Mouse (Mus musculus): ENCODE data around the gene Phf21b.

Gene Phf21b

DNA sequence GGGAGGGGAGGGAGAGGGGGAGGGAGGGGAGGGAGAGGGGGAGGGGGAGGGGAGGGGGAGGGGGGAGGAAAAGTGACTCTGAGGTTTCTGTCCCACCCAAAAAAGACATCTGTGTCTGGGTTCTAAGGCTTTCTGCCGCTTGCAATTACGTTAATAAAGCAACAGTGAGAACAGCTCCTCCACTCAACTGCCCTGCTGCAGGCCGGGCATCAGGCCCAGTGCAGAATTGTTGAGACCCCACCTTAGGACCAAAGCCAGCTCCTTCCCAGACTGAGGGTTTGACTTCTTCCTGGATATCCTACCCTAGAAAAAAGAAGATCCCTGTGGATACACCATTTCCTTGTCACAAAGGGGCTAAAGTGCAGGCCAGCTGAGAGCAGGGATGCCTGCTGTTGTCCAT is 9.6 kb downstream of the Phf21b start:
- no peak for DNase-seq (ENCODE audit: low spot score)

DNA sequence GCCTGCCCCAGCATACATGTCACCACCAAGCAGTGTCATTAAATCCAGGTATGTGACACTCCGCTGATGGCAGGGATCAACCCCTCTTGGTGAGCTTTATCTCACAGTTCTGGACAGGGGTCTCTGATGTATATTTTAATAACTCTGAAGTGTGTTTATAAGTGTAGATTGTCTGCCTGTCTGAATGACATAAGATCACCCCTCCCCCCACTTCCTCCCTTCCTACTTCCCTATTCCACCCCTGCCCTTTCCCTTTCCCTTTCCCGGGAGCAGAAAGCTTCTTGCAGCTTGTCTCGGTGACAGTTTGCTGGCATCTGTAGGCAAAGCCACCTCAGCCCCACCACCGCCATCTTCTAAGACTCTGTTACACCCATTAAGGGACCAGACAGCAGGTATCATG is 11.0 kb downstream of the Phf21b start:
- no peak for DNase-seq (ENCODE audit: low spot score)

- no peak for DNase-seq (ENCODE audit: low spot score)
Measured at GRCm38 (mm10) chr15:84843034-84843433, 12.8 kb downstream of the Phf21b start.

- DNase-seq (ENCODE audit: low spot score): no peak
Measured at GRCm38 (mm10) chr15:84841925-84842821, 13.7 kb downstream of the Phf21b start.

GRCm38 (mm10) chr15:84840560-84840959 is 15.3 kb downstream of the Phf21b start:
- DNase-seq (ENCODE audit: low spot score): no peak

GRCm38 (mm10) chr15:84839521-84839920 is 16.3 kb downstream of the Phf21b start:
- DNase-seq (ENCODE audit: low spot score): no peak

DNA sequence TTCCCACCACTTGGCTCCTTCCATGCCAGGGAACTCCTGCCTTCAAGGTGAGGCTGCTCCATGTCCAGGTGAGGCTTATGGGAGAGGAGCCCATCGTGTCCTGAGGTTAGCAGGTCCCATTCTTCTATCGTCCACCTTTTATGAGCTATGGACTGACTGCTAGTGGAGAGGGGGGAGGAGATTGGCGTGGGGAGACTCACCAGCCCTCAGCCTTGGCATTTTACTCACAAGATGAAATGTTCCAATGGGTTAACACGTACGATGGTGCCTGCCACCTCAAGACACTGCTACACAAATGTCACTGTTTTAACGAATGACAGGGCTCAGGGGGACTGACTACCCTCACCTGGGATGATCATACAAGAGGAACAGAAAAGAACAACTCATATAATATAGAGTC is 18.0 kb downstream of the Phf21b start:
- DNase-seq (ENCODE audit: low spot score): no peak

GRCm38 (mm10) chr15:84829416-84829815 is 26.4 kb downstream of the Phf21b start:
- DNase-seq (ENCODE audit: low spot score): no peak

GRCm38 (mm10) chr15:84828603-84829002 is 27.2 kb downstream of the Phf21b start:
- DNase-seq (ENCODE audit: low spot score): no peak

DNA sequence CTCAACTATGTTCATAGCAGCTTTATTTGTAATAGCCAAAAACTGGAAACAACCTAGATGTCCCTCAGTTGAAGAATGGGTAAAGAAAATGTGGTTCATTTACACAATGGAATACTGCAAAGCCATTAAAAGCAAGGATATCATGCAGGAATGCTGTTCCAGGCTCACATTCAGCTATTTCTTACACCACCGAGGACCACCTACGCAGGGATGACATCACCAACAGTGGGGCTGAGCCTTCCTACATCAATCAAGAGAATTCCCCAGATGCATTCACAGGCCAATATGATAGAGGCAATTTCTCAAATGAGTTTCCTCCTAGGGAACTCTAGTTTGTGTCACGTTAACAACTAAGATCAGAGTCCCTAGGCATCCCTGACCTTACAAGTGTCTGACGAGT is 32.8 kb downstream of the Phf21b start:
- DNase-seq (ENCODE audit: low spot score): peak; percentile 22

GRCm38 (mm10) chr15:84820811-84821210 is 35.0 kb downstream of the Phf21b start:
- DNase-seq (ENCODE audit: low spot score): no peak

GRCm38 (mm10) chr15:84818284-84818683 is 37.6 kb downstream of the Phf21b start:
- DNase-seq (ENCODE audit: low spot score): no peak

DNA sequence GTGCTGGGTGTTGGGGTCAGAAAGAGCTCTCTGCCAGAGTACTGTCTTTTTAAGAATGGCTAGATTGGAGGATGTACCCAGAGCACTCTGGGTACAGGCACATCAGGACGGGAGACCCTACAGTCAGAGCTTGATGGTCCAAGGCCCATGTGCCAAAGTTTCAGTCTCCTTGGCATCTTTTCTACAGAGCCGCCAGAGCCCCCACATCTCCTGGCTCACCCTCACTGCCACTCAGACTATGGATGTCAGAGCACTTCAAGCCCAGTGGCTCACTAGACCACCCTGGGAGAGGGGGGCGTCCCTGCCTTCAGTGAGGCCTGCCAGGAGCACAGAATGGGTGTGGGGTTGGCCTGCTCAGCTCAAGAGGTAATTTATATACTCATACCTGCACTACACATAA is 38.3 kb downstream of the Phf21b start:
- no peak for DNase-seq (ENCODE audit: low spot score)

DNA sequence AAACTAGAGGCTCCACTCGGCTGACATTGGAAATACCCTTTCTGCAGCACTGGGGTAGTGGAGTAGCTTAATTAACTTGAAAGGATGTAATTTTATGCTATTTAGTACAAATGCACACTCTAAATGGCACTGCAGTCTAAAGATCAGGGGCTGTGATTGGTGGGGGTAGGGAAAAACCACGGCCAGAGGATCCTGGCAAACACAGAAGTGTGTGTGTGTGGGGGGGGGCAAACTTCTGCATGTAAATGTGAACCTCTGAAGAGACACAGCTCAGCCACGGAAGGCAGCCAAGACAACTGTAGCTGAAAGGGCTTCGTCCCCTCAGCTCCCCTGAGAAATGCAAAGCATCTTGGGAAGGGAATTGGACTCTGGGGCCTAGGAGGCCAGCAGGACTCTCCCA is 40.7 kb downstream of the Phf21b start:
- DNase-seq (ENCODE audit: low spot score): no peak

GRCm38 (mm10) chr15:84812831-84813357 is 43.0 kb downstream of the Phf21b start:
- peak; percentile 31 for DNase-seq (ENCODE audit: low spot score)

GRCm38 (mm10) chr15:84811126-84811525 is 44.7 kb downstream of the Phf21b start:
- DNase-seq (ENCODE audit: low spot score): no peak

DNA sequence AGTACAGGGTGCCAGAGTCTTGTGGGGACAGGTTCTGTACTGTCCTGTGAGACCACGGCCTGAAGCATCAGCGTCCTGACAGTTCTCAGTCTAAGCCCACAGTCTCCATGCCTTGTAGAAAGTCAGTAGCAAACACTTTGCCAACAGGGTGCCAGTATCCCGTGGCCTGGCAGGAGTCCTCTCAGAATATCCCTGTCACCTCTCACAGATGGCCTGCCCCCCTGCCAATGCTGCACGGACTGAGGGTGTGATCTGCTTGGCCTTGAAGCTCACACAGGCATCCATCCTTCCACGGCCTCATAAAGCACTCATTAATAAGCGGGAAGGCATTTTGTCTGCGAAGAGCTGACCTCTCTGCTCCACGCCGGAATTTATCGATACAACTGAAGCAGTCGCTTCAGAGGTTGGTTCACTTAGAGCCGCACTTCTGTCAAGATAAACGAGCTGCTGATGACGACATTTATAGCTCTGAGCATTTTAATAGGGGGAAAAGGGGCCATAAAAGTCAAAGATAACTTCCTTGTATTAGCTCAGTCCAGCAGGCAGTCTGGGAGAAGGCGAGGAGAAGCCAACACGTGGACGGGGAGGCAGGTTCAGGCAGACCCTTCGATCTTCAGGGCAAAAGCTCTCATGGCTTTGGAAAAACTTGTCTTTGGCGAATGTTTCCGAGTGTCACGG is 46.4 kb downstream of the Phf21b start:
- no peak for DNase-seq (ENCODE audit: low spot score)

DNA sequence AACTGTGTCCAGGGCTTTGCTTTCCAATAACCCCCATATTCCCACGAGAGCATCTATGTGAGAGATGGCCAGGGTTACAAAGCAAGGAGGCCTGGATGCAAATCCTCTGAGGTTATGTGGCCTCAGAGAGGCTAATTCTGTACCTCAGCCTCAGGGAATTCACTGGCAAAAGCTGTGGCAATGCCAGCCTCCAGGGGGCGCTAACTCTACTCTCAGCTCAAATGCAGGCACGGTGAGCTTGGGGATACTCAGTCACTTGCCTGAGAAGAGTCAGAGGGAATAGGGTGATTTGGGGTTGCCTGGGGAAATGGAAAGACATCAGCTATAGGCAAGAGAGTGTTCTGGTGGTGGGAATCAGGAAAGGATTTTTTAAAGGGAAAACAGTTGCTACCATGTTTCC is 52.2 kb downstream of the Phf21b start:
- peak; percentile 24 for DNase-seq (ENCODE audit: low spot score)

GRCm38 (mm10) chr15:84800132-84800531 is 55.7 kb downstream of the Phf21b start:
- no peak for DNase-seq (ENCODE audit: low spot score)

GRCm38 (mm10) chr15:84793649-84794048 is 62.2 kb downstream of the Phf21b start:
- DNase-seq (ENCODE audit: low spot score): no peak

- DNase-seq (ENCODE audit: low spot score): no peak
Measured at GRCm38 (mm10) chr15:84787161-84787560, 68.7 kb downstream of the Phf21b start.

- DNase-seq (ENCODE audit: low spot score): no peak
Measured at GRCm38 (mm10) chr15:84784812-84785211, 71.0 kb downstream of the Phf21b start.

DNA sequence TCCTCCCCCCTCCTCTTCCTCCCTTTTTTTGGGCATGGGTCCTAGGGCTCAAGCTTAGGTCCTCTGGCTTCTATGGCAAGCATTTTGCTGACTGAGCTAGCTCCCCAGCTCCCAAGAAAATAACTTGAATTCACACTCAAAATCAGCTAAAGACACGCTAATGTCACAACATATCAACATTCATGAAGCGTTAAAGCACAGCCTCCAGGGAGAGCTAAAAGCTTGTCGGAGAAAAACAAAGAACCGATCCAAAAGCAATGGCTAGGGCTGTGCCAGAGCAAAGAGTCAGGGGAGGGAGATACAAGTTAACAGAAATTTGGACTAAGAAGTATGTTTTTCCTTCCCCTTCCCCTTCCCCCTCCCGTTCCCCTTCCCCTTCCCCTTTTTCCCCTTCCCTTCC is 77.3 kb downstream of the Phf21b start:
- no peak for DNase-seq (ENCODE audit: low spot score)
